Mouse (Mus musculus) right cerebral cortex, postnatal 10 days (tissue): ENCODE results near the gene Mettl6.

Experiments used
- DNase-seq, 2 experiments: peaks; one replicate each; pipeline ENCODE4 v3.0.0; 2021; ENCODE audit warnings: low spot score in 2 of 2

The Mettl6 gene

GRCm38 (mm10) chr14:31432424-31432823 lies 62.4 kb downstream of the Mettl6 start:
- DNase-seq = no peak

GRCm38 (mm10) chr14:31431789-31432330 lies 63.0 kb downstream of the Mettl6 start:
- DNase-seq = no peak

DNA sequence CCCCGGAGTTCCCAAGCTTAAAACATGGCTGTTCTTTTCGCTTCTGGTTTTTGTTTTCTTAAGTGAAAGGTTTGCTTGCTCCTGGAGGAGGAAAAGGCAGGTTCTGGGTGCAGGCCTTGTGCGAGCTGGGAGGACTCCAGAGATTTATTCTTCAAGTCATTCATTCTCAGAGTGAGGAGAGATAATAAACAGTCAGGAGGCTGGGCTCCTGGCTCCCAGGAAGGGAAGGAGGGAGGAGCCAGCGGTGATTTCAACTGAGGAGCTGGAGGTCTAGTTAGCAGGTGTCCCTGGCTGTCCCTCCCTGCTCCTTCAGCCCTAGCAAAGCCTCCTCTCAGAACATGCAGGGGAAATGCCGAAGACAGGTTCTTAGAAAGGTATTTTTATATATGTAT lies 65.8 kb downstream of the Mettl6 start:
- no peak for DNase-seq

GRCm38 (mm10) chr14:31428211-31429003 lies 66.4 kb downstream of the Mettl6 start:
- DNase-seq = peak; percentile 83
